Mouse (Mus musculus) forebrain, postnatal 0 days (tissue): ENCODE data around the gene Slc16a4. TPM values are rescaled to one million over a fixed set of nuclear protein-coding genes. Genes with fewer than 3 reads are reported as not detected.

Source experiments
- ATAC-seq: fragments of 200-750 bp; cut with Nextera tagmentation; 2 replicates; pipeline ENCODE4 v1.8.0; 2017; ENCODE audit warnings: mild to moderate bottlenecking, moderate library complexity
- DNase-seq: peaks from one replicate; pipeline ENCODE4 v3.0.0-alpha.2; 2015
- H3K27ac ChIP-seq: fragments of 300-500 bp; sonication (generic); 2 replicates; pipeline ENCODE4 v1.5.1; 2014; ENCODE audit warnings: low read depth, mild to moderate bottlenecking, antibody characterized with exemption, low read length, moderate library complexity, mixed read lengths
- H3K27me3 ChIP-seq: fragments of 300-500 bp; sonication (generic); 2 replicates; pipeline ENCODE4 v1.6.1; 2014; ENCODE audit warnings: mild to moderate bottlenecking, low read length, mixed read lengths; ENCODE audit not compliant: insufficient read depth
- H3K36me3 ChIP-seq: fragments of 300-500 bp; sonication (generic); 2 replicates; pipeline ENCODE4 v1.6.1; 2014; ENCODE audit warnings: mild to moderate bottlenecking, moderate library complexity; ENCODE audit not compliant: insufficient read depth
- H3K4me1 ChIP-seq: fragments of 300-500 bp; sonication (generic); 2 replicates; pipeline ENCODE4 v1.6.1; 2014; ENCODE audit warnings: antibody characterized with exemption; ENCODE audit not compliant: insufficient read depth
- H3K4me2 ChIP-seq: fragments of 300-500 bp; sonication (generic); 2 replicates; pipeline ENCODE4 v1.6.1; 2014; ENCODE audit warnings: low read depth, mild to moderate bottlenecking, moderate library complexity
- H3K4me3 ChIP-seq: fragments of 300-500 bp; sonication (generic); 2 replicates; pipeline ENCODE4 v1.5.1; 2014; ENCODE audit warnings: low read depth, low read length, mixed read lengths
- H3K9ac ChIP-seq: fragments of 300-500 bp; sonication (generic); 2 replicates; pipeline ENCODE4 v1.6.1; 2014; ENCODE audit warnings: mild to moderate bottlenecking
- H3K9me3 ChIP-seq: fragments of 300-500 bp; sonication (generic); 2 replicates; pipeline ENCODE4 v1.6.1; 2016; ENCODE audit warnings: low read length
- CTCF ChIP-seq: sonication (generic); IDR thresholded peaks from 2 replicates; pipeline ENCODE4 v1.5.1; 2016; ENCODE audit warnings: antibody characterized with exemption, control low read depth, low read depth
- WGBS: fragments of 180-500 bp; shearing (Covaris S2); extraction: QIAGEN DNeasy Blood & Tissue Kit; methylation state at CpG from one replicate; pipeline ENCODE4 v1.1.7; 2014; 5-methylcytosine and 5-hydroxymethylcytosine counted together
- polyA plus RNA-seq: library from polyadenylated mRNA; unstranded; fragments of >200 nt; fragmentation: Nextera tagmentation; extraction: Ambion mirVana; gene quantifications from 2 replicates; pipeline ENCODE4 v1.2.1, GENCODE M21; 2015
- total RNA-seq: library from RNA; depleted of rRNA; stranded (reverse); fragments of >200 nt; gene quantifications from 2 replicates; pipeline ENCODE4 v1.2.3, GENCODE M21; 2014; rRNA removed

Gene Slc16a4
- total RNA-seq = 1.1 and 2.3 TPM in 2 replicates
- 2.1 and 2.3 TPM in 2 replicates for polyA plus RNA-seq

DNA sequence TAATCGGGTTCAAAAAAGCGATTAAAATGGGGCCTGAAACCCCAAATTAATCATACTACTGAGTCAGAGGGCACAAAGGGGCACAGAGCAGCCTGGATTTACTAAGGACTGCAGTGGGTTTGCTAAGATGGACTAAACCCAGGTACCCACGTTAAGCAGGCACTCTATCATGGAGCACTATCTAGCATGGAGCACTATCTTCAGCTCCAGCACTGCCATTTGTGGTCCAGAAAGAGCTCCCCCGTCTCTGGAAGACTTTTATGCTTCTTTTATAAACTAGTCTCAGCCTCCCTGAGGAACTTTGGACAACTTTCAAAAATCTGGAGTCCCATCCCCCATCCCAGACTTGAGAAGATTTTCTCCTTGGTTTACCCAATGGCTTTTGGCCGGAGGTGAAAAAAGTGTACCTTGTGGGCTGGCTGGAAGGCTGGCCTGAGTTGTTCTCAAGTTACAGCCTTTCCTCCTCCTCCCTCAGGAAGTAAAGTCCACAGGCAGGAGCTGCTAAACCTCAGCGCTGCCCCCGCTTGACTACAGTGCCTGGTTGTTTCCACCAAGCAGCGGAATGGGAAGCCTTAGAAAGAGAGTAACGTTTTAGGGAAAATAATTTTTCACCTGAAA lies at the start of gene Slc16a4:
Slc16a4 (plus strand) TSS at position 467 of the 618 bp plus-strand sequence.
- no peak for TF ChIP-seq CTCF
- 30% methylated on average over 9 of the region's 9 CpGs for WGBS
- ATAC-seq (no peak), DNase-seq (peak; percentile 8)
- H3K4me3 ChIP-seq = no peak within 1 kb of the TSS
- no peaks in the 10 kb centered on the region for H3K4me1 ChIP-seq
- no peak within 1 kb of the TSS for H3K27ac ChIP-seq
- no peak within 1 kb of the TSS for H3K4me2 ChIP-seq
- peaks cover 5% of the 10 kb centered on the region; the same call in 1 of the 2 replicates for H3K36me3 ChIP-seq
- H3K9ac ChIP-seq = no peak within 1 kb of the TSS
- H3K9me3 ChIP-seq = no peaks in the 10 kb centered on the region
- no peaks in the 10 kb centered on the region for H3K27me3 ChIP-seq

- H3K27ac ChIP-seq = no peak overlapping the region
- H3K27me3 ChIP-seq = no peaks in the 10 kb centered on the region
- no peaks in the 10 kb centered on the region for H3K9me3 ChIP-seq
- ATAC-seq (peak; percentile 76), DNase-seq (peak; percentile 26)
- no peaks in the 10 kb centered on the region for H3K36me3 ChIP-seq
- H3K4me3 ChIP-seq = no peak overlapping the region
- peaks cover 3% of the 10 kb centered on the region; the same call in 1 of the 2 replicates for H3K4me1 ChIP-seq
- H3K4me2 ChIP-seq = no peak overlapping the region
- 12% methylated on average over 14 of the region's 14 CpGs for WGBS
- H3K9ac ChIP-seq = no peak overlapping the region
- TF ChIP-seq CTCF = no peak
These were observed 49.5 kb upstream of the Slc16a4 start for GRCm38 (mm10) chr3:107241389-107242094.

DNA sequence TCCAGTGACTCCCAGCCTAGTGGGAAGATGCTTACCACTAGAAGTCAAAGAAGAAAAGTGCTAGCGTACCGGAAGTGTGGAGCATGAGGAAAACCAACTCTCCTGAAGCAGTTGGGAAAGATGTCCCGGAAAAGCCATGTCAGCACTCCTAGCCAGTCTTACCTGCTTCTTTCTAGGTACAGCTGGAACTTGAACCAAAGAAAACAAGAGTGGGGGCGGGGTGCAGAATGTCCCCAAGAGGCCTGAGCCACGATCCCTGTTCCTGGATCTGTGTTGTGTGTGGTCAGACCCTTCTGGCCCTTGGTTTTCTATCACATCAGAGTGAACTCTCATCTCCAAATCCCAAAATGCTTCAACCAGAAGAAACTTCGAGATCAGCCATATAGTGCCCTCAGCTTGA lies 44.2 kb upstream of the Slc16a4 start:
- H3K4me2 ChIP-seq = no peak overlapping the region
- ATAC-seq = no peak
- DNase-seq = no peak
- WGBS = 77% methylated on average over 6 of the region's 6 CpGs
- no peaks in the 10 kb centered on the region for H3K4me1 ChIP-seq
- no peak overlapping the region for H3K9ac ChIP-seq
- H3K27me3 ChIP-seq = no peaks in the 10 kb centered on the region
- H3K9me3 ChIP-seq = no peaks in the 10 kb centered on the region
- TF ChIP-seq CTCF = no peak
- H3K27ac ChIP-seq = no peak overlapping the region
- no peak overlapping the region for H3K4me3 ChIP-seq
- no peaks in the 10 kb centered on the region for H3K36me3 ChIP-seq

DNA sequence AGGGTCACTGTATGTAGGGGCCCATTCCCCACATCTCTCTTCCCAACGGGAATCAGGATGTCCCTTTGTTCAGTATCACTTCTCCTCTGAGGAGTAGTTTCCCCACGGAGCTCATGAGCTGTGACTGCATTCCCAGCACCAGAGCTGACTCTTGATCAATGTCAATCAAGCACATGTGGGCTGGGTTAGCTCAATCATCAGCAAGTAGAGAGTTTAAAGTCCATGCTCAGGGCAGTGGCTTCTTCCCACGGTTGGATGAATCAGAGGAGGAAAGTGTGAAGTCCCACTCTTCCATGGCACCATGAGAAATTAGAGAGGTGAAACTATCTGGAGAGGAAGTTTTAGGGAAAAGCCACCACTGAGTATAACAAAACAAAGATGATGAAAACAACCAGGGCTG lies 42.0 kb upstream of the Slc16a4 start:
- ATAC-seq (no peak), DNase-seq (no peak)
- Histone ChIP-seq H3K4me3 (no peak overlapping the region), H3K9me3 (no peaks in the 10 kb centered on the region), H3K4me2 (no peak overlapping the region), H3K27me3 (no peaks in the 10 kb centered on the region), H3K27ac (no peak overlapping the region), H3K36me3 (no peaks in the 10 kb centered on the region), H3K4me1 (no peaks in the 10 kb centered on the region), H3K9ac (no peak overlapping the region)
- no peak for TF ChIP-seq CTCF
- WGBS = 65% methylated on average over 3 of the region's 3 CpGs

- no peak for TF ChIP-seq CTCF
- WGBS = 80% methylated on average over 2 of the region's 2 CpGs
These were observed 40.7 kb upstream of the Slc16a4 start for GRCm38 (mm10) chr3:107250320-107250719.

DNA sequence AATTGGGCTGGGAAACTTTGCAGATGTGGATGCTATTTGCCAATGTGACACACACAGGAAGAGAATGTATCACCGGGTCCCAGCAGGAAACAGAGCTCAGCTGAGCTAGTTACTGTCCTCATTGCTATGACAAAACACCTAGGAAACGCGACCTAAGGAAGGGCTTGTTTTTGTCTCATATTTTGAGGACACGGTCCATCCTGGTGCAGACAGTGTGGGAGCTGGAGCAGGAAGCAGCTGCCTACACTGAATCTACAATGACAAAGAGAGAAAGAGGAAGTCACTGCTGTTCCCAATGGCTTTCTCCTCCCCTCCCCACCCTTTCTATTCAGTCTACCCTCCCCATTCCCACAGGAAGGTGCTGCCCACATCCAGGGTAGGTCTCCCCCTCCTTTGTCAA lies 39.0 kb upstream of the Slc16a4 start:
- no peak for TF ChIP-seq CTCF
- no peaks in the 10 kb centered on the region for H3K27me3 ChIP-seq
- no peaks in the 10 kb centered on the region for H3K4me1 ChIP-seq
- no peak for DNase-seq
- H3K4me2 ChIP-seq = no peak overlapping the region
- no peaks in the 10 kb centered on the region for H3K36me3 ChIP-seq
- ATAC-seq = no peak
- no peak overlapping the region for H3K4me3 ChIP-seq
- H3K27ac ChIP-seq = no peak overlapping the region
- H3K9ac ChIP-seq = no peak overlapping the region
- no peaks in the 10 kb centered on the region for H3K9me3 ChIP-seq
- WGBS = 79% methylated on average over 4 of the region's 4 CpGs

More at GRCm38 (mm10) chr3:107250320-107250719, 40.7 kb upstream of the Slc16a4 start:
- H3K4me3 ChIP-seq = no peak overlapping the region
- no peaks in the 10 kb centered on the region for H3K27me3 ChIP-seq
- H3K4me1 ChIP-seq = no peaks in the 10 kb centered on the region
- no peak overlapping the region for H3K9ac ChIP-seq
- H3K9me3 ChIP-seq = no peaks in the 10 kb centered on the region
- no peak overlapping the region for H3K27ac ChIP-seq
- no peaks in the 10 kb centered on the region for H3K36me3 ChIP-seq
- DNase-seq (no peak), ATAC-seq (no peak)
- H3K4me2 ChIP-seq = no peak overlapping the region

GRCm38 (mm10) chr3:107253925-107254324 lies 37.1 kb upstream of the Slc16a4 start:
- Histone ChIP-seq H3K36me3 (no peaks in the 10 kb centered on the region), H3K4me2 (no peak overlapping the region), H3K4me3 (no peak overlapping the region), H3K27me3 (no peaks in the 10 kb centered on the region), H3K27ac (no peak overlapping the region), H3K4me1 (no peaks in the 10 kb centered on the region), H3K9me3 (no peaks in the 10 kb centered on the region), H3K9ac (no peak overlapping the region)
- ATAC-seq (no peak), DNase-seq (no peak)
- no peak for TF ChIP-seq CTCF
- WGBS = 86% methylated on average over 5 of the region's 5 CpGs
